Mouse (Mus musculus) erythroblast, embryonic 14.5 days (primary cell): Measurements from ENCODE around the gene Muc3. TPM values are rescaled to one million over a fixed set of nuclear protein-coding genes. Genes with fewer than 3 reads are reported as not detected.

ENCODE experiments used
- H3K27me3 ChIP-seq: 2 replicates; pipeline ENCODE4 v1.6.1; 2012; ENCODE audit warnings: inconsistent platforms; ENCODE audit not compliant: control insufficient read depth
- H3K36me3 ChIP-seq: 2 replicates; pipeline ENCODE4 v1.6.1; 2012; ENCODE audit warnings: mild to moderate bottlenecking, inconsistent platforms; ENCODE audit not compliant: control insufficient read depth
- H3K4me1 ChIP-seq: 2 replicates; pipeline ENCODE4 v1.6.1; 2012; ENCODE audit warnings: inconsistent platforms; ENCODE audit not compliant: control insufficient read depth
- H3K4me3 ChIP-seq: replicated peaks from 2 replicates; pipeline ENCODE3; 2012; ENCODE audit warnings: moderate library complexity, mild to moderate bottlenecking, inconsistent platforms
- H3K9me3 ChIP-seq: 2 replicates; pipeline ENCODE4 v1.6.1; 2012; ENCODE audit warnings: low read length, inconsistent platforms, mixed read lengths; ENCODE audit not compliant: control insufficient read depth
- GATA1 ChIP-seq: IDR thresholded peaks from 2 replicates; pipeline ENCODE4 v1.6.1; 2012; ENCODE audit warnings: low read length, inconsistent platforms, mixed read lengths
- TAL1 ChIP-seq: IDR thresholded peaks from 3 replicates; pipeline ENCODE4 v1.6.1; 2012; ENCODE audit warnings: low read length, inconsistent platforms, mixed read lengths
- polyA plus RNA-seq: library from polyadenylated mRNA; stranded (reverse); fragments of >175 nt; gene quantifications from 2 replicates; pipeline ENCODE4 v1.2.3, GENCODE M21; 2012

Muc3 gene
- polyA plus RNA-seq, 1 experiment = not detected

DNA sequence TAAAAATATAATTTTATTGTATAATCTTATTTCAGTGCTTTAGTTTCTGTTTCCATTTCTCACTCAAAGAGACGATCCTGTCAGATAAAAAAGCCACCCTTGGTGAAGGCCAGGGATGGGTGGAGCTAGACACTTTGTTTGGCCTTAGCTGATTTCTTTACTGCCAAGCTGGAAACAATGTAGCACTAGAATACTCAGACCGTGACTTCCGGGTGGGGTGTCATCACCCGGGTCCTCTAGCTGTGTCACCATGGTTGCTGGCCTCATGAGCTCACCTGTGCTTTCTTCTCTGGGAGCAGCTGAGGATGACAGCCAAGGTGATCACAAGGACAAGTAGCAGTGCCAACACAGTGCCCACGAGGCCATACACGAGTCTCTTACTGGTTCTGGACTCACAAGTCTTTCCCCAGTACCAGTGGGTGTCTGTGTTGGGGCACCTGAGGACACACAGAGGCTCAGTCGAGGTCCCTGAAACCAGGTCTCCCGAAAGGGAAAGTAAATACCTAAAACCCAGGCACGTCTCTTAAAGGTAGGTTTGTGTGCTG lies 21.8 kb upstream of the Muc3 start:
- no peak for TF ChIP-seq TAL1
- no peak for TF ChIP-seq GATA1
- no peaks in the 10 kb centered on the region for H3K36me3 ChIP-seq
- H3K9me3 ChIP-seq = no peaks in the 10 kb centered on the region
- H3K4me1 ChIP-seq = no peaks in the 10 kb centered on the region
- no peak overlapping the region for H3K4me3 ChIP-seq
- no peaks in the 10 kb centered on the region for H3K27me3 ChIP-seq

DNA sequence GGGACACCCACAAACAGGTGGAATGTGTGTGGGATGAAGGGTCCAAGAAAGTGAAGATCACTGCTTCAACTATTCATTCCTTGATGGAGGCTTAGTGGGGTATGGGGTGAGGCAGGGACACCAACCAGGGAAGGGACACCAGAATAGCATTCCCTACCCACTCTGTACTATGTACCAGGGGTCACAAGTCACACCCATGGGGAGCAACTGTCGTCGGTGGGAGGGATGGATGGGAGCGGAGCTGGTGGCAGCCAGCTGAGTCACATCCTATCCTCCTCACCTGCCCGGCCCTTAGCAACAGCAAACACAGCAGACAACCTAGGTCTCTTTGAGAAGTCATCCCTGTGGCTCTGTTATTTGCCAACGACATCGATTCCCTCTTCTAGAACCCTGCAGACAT lies 18.4 kb upstream of the Muc3 start:
- H3K36me3 ChIP-seq = no peaks in the 10 kb centered on the region
- H3K9me3 ChIP-seq = no peaks in the 10 kb centered on the region
- no peak overlapping the region for H3K4me3 ChIP-seq
- H3K4me1 ChIP-seq = no peaks in the 10 kb centered on the region
- peaks cover 3% of the 10 kb centered on the region for H3K27me3 ChIP-seq
- TF ChIP-seq GATA1 = no peak

DNA sequence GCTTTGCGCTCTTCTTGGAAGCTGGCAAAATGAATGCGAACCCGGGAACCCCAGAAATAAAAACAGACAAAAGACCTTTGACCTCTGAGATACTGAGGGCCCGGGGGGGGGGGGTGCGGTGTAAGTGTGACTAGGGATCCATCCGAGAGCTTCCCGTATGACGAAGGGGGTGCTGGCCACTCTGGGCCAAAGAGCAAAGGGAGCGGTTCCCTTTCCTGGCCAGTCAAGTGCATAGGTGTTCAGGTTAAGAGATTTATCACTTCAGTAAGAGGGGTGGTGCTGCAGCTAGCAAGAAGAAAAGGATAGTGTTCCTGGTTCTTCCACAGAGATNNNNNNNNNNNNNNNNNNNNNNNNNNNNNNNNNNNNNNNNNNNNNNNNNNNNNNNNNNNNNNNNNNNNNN lies 16.9 kb upstream of the Muc3 start:
- no peaks in the 10 kb centered on the region for H3K4me1 ChIP-seq
- H3K4me3 ChIP-seq = no peak overlapping the region
- peaks cover 3% of the 10 kb centered on the region for H3K27me3 ChIP-seq
- no peaks in the 10 kb centered on the region for H3K36me3 ChIP-seq
- TF ChIP-seq GATA1 = no peak
- TF ChIP-seq TAL1 = no peak
- no peaks in the 10 kb centered on the region for H3K9me3 ChIP-seq

DNA sequence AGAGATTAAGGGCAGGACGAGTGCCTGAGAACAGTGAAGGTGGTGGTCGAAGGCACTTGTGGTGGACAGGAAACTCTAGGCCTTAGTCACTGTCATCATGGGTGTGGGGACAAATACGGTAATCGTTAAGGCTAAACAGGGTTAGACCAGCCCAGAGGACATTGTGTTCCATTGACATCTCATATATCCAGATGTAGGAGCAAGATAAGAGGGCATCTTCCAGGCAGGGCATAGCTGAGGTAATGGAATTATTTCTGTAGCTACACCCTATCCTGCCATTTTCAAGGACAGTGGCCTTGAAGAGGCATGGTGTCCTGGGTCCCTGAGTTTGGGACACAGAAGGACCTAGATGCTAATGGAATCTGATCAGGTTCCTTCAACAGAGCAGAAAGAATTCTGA lies 12.7 kb upstream of the Muc3 start:
- Histone ChIP-seq H3K36me3 (no peaks in the 10 kb centered on the region), H3K9me3 (no peaks in the 10 kb centered on the region; the same call in 1 of the 2 replicates), H3K4me1 (no peaks in the 10 kb centered on the region), H3K27me3 (peaks cover 3% of the 10 kb centered on the region), H3K4me3 (no peak overlapping the region)
- TF ChIP-seq TAL1 (no peak), GATA1 (no peak)

DNA sequence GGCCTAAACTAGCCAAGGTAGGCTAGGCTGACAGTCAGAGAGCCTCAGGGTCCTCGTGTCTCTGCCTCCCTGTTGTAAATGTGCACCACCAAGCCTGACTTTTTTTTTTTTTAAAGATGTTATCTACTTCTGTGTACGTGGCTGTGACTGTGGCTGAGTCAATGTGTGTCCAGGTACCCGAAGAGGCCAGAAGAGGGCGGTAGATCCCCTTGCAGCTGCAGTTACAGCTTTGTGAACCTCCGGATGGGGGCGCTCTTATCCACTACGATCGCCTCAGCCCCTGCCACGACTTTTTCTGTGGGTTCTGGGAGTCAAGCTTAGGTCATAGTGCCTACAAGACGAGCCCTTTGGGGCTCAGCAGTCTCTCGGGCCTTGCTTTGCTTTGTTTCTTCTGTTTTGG lies 10.3 kb upstream of the Muc3 start:
- H3K36me3 ChIP-seq = no peaks in the 10 kb centered on the region
- no peaks in the 10 kb centered on the region for H3K4me1 ChIP-seq
- no peaks in the 10 kb centered on the region for H3K27me3 ChIP-seq
- TF ChIP-seq GATA1 (no peak), TAL1 (no peak)
- no peak overlapping the region for H3K4me3 ChIP-seq
- H3K9me3 ChIP-seq = peaks cover 8% of the 10 kb centered on the region

DNA sequence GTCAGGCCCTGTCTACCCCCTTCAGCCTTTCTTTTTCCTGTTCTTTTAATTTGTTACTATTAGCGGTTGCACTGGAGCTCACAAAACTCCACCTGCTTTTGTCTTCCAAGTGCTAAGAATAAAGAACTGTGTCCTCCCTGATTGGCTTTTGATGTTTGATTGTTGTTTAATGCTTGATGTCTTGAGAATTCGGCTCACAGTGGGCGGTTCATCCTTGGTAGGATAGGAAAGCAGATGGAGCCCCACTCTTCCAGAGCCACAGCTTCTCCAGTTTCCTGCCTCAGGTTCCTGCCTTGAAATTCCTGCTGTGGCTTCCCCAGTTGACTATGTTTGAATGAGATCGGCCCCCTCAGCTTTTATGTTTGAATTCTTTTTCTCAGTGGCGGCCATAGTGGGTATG lies 4.2 kb upstream of the Muc3 start:
- Histone ChIP-seq H3K27me3 (no peaks in the 10 kb centered on the region), H3K36me3 (no peaks in the 10 kb centered on the region), H3K9me3 (peaks cover 10% of the 10 kb centered on the region), H3K4me1 (no peaks in the 10 kb centered on the region), H3K4me3 (no peak overlapping the region)
- TF ChIP-seq TAL1 (no peak), GATA1 (no peak)

DNA sequence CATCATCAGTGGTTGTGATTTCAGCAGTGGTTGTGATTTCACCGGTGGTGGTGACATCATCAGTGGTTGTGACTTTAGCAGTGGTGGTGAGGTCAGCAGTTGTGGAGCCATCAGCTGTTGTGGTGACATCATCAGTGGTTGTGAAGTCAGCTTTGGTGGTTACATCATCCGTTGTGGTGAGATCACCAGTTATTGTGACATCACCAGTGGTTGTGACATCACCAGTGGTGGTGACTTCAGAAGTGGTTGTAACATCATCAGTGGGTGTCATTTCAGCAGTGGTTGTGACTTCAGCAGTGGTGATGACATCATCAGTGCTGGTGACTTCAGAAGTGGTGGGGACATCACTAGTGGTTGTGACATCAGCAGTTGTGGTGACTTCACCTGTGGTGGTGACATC lies 3.5 kb upstream of the Muc3 start:
- Histone ChIP-seq H3K4me1 (no peaks in the 10 kb centered on the region), H3K4me3 (no peak overlapping the region), H3K9me3 (peaks cover 10% of the 10 kb centered on the region), H3K36me3 (no peaks in the 10 kb centered on the region), H3K27me3 (no peaks in the 10 kb centered on the region)
- TF ChIP-seq GATA1 = no peak
- TF ChIP-seq TAL1 = no peak

DNA sequence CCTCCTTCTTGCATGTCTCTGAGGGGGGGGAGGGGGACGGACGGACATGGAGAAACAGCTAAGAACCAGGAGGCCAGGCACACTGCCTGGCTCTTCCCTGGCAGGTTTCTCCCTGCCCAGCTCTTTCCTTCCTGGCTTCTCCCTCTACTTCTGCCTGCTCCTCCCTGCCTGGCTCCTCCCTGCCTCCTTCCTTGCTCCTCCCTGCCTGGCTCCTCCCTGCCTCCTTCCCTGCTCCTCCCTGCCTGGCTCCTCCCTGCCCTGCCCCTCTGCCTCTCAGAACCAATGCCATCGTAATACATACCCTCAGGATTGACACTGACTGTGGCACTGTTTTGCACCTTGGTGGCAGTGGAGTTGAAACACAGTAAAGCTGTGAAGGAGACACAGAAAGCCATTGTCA lies 8.3 kb downstream of the Muc3 start:
- TF ChIP-seq GATA1 = no peak
- no peak for TF ChIP-seq TAL1
- Histone ChIP-seq H3K27me3 (peaks cover 3% of the 10 kb centered on the region; the same call in 1 of the 2 replicates), H3K36me3 (no peaks in the 10 kb centered on the region), H3K9me3 (no peaks in the 10 kb centered on the region), H3K4me3 (no peak overlapping the region), H3K4me1 (peaks cover 6% of the 10 kb centered on the region)

DNA sequence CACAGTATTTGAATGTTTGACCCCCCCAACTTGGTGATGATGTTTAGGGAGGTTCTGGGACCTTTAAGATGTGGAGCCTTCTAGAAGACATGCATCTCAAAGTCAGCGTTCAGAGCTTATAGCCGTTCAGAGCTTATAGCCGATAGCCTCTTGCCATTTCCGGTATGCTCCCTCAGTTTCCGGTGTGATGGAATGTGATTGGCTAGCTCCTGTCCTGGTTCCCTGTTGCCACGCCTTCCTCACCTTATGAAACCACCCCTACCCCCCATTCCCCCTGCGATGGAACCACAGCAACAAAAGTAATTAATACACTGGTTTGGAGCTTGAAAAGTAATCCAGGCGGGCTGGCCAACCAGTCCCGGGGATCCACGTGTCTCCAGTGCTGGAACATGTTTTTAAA lies 10.1 kb downstream of the Muc3 start:
- Histone ChIP-seq H3K4me3 (no peak overlapping the region), H3K4me1 (peaks cover 6% of the 10 kb centered on the region), H3K36me3 (no peaks in the 10 kb centered on the region), H3K9me3 (peaks cover 2% of the 10 kb centered on the region; the same call in 1 of the 2 replicates), H3K27me3 (peaks cover 5% of the 10 kb centered on the region; the same call in 1 of the 2 replicates)
- no peak for TF ChIP-seq GATA1
- no peak for TF ChIP-seq TAL1

DNA sequence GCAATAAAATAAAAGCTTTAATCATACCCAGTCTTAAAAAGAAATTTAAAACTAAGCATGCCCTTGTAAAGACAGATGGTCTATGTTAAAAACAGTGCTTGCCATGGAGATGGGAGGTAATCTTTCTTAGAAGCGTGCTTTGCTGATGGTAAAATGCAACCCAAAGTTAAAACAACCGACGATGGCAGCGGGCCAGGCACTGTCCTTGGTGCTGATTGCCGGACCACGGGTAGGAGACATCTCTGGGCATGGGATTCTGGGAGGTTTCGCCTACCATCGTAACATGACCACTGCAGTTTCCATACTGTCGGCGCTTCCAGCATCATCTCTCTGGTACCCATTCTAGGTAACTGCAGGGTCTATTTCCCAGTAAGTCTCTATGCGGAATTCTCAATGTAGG lies 14.2 kb downstream of the Muc3 start:
- Histone ChIP-seq H3K9me3 (peaks cover 5% of the 10 kb centered on the region; the same call in 1 of the 2 replicates), H3K4me1 (no peaks in the 10 kb centered on the region), H3K4me3 (no peak overlapping the region), H3K36me3 (no peaks in the 10 kb centered on the region), H3K27me3 (peaks cover 8% of the 10 kb centered on the region; the same call in 1 of the 2 replicates)
- no peak for TF ChIP-seq TAL1
- TF ChIP-seq GATA1 = no peak
